Mouse (Mus musculus) forebrain, embryonic 16.5 days (tissue): ENCODE results near the gene AC141477.1. TPM values are rescaled to one million over a fixed set of nuclear protein-coding genes. Genes with fewer than 3 reads are reported as not detected.

Source experiments
- ATAC-seq: fragments of 200-750 bp; cut with Nextera tagmentation; 2 replicates; pipeline ENCODE4 v1.8.0; 2017; ENCODE audit warnings: mild to moderate bottlenecking, moderate library complexity
- H3K27ac ChIP-seq: fragments of 300-500 bp; sonication (generic); 2 replicates; pipeline ENCODE4 v1.5.1; 2014; ENCODE audit warnings: low read length, control low read depth
- H3K27me3 ChIP-seq: fragments of 300-500 bp; sonication (generic); replicated peaks from 2 replicates; pipeline ENCODE4 v1.6.1; 2014; ENCODE audit warnings: low read length; ENCODE audit not compliant: control insufficient read depth, insufficient read depth
- H3K36me3 ChIP-seq: fragments of 300-500 bp; sonication (generic); 2 replicates; pipeline ENCODE4 v1.6.1; 2014; ENCODE audit not compliant: control insufficient read depth, insufficient read depth
- H3K4me1 ChIP-seq: fragments of 300-500 bp; sonication (generic); replicated peaks from 2 replicates; pipeline ENCODE4 v1.6.1; 2014; ENCODE audit warnings: low read length; ENCODE audit not compliant: control insufficient read depth, insufficient read depth
- H3K4me2 ChIP-seq: fragments of 300-500 bp; sonication (generic); 2 replicates; pipeline ENCODE4 v1.6.1; 2014; ENCODE audit warnings: mild to moderate bottlenecking, low read length, control low read depth
- H3K4me3 ChIP-seq: fragments of 300-500 bp; sonication (generic); replicated peaks from 2 replicates; pipeline ENCODE4 v1.5.1; 2014; ENCODE audit warnings: mild to moderate bottlenecking, low read length, control low read depth
- H3K9ac ChIP-seq: fragments of 300-500 bp; sonication (generic); replicated peaks from 2 replicates; pipeline ENCODE4 v1.6.1; 2014; ENCODE audit warnings: low read depth, low read length, control low read depth
- H3K9me3 ChIP-seq: fragments of 300-500 bp; sonication (generic); 2 replicates; pipeline ENCODE4 v1.6.1; 2016; ENCODE audit warnings: low read length; ENCODE audit not compliant: control insufficient read depth
- WGBS: fragments of 180-500 bp; shearing (Covaris S2); extraction: QIAGEN DNeasy Blood & Tissue Kit; methylation state at CpG from one replicate; pipeline ENCODE4 v1.1.7; 2014; 5-methylcytosine and 5-hydroxymethylcytosine counted together
- polyA plus RNA-seq: library from polyadenylated mRNA; unstranded; fragments of >200 nt; fragmentation: Nextera tagmentation; extraction: Ambion mirVana; gene quantifications from 2 replicates; pipeline ENCODE4 v1.2.1, GENCODE M21; 2015

The AC141477.1 gene
- polyA plus RNA-seq, 1 experiment from 2014 or later: not detected

DNA sequence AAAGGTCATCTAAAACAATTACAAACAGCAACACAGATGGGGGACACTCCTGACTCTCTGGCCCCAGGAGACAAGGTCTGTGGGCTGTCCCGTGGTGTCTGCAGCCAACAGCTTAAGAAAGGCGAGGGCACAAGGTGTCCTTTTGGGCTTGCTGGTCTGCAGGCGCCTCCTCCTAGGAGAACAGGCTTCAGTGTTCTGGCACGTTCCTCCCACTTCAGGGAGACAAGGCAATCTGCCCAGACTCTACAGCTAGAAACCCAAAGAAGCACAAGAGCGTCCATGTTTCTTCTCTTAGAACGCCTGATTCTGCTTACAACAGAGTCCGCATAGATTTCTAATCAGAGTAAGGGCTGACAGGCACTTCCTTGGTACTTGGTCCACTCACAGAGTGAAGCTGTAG, 22.1 kb upstream of the AC141477.1 start:
- no peak overlapping the region for H3K4me2 ChIP-seq
- H3K9me3 ChIP-seq: no peaks in the 10 kb centered on the region
- H3K27me3 ChIP-seq: no peaks in the 10 kb centered on the region
- no peaks in the 10 kb centered on the region for H3K4me1 ChIP-seq
- H3K4me3 ChIP-seq: no peak overlapping the region
- H3K27ac ChIP-seq: no peak overlapping the region
- WGBS: 92% methylated on average over 7 of the region's 7 CpGs
- ATAC-seq: no peak
- H3K36me3 ChIP-seq: no peaks in the 10 kb centered on the region
- H3K9ac ChIP-seq: no peak overlapping the region

GRCm38 (mm10) chr10:76461255-76461654, 21.0 kb upstream of the AC141477.1 start:
- no peak overlapping the region for H3K4me2 ChIP-seq
- H3K9ac ChIP-seq: no peak overlapping the region
- no peaks in the 10 kb centered on the region for H3K9me3 ChIP-seq
- H3K27me3 ChIP-seq: no peaks in the 10 kb centered on the region
- no peaks in the 10 kb centered on the region for H3K4me1 ChIP-seq
- H3K36me3 ChIP-seq: no peaks in the 10 kb centered on the region
- H3K27ac ChIP-seq: no peak overlapping the region
- no peak overlapping the region for H3K4me3 ChIP-seq
- 84% methylated on average over 1 of the region's 1 CpGs for WGBS
- no peak for ATAC-seq

DNA sequence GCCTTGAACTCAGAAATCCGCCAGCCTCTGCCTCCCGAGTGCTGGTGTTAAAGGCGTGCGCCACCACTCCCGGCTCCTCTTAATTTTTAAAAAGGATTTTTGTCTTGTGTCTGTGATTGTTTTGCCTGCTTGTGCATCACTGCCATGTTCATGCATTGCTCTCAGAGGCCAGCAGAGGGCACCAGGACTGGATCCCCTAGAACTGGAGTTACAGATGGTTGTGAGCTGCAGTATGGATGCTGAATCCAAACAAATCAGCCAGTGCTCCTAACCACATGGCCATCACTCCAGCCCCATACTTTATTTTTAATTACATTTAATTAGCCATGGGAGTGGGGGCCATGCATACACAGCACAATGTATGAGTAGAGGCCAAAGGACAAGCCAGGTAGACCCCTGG, 15.0 kb upstream of the AC141477.1 start:
- no peak overlapping the region for H3K9ac ChIP-seq
- no peak overlapping the region for H3K4me3 ChIP-seq
- no peaks in the 10 kb centered on the region for H3K4me1 ChIP-seq
- 46% methylated on average over 5 of the region's 5 CpGs for WGBS
- no peaks in the 10 kb centered on the region for H3K9me3 ChIP-seq
- 0 out of 2 replicates have a peak, but pooled peaks have one; percentile 26 for ATAC-seq
- no peaks in the 10 kb centered on the region for H3K36me3 ChIP-seq
- no peak overlapping the region for H3K27ac ChIP-seq
- H3K27me3 ChIP-seq: no peaks in the 10 kb centered on the region
- H3K4me2 ChIP-seq: no peak overlapping the region

DNA sequence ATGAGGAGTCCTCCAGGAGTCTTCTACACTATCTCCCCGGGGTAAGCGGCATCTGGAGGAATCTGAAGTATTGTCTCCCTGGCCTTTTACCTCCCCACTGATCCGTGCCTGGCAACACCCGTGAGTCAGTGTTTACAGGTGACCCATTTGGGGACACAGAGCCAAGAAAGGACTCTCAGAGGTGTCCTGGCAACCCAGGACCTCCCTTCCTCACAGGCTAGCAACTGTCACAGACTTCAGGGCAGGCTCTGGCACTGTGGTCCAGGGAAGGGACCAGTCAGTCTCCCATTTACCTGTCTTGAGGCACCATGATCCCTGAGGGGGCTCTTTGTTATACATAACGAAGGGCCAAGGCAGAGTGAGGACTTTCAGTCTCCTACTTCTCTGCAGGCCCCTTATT, 8.6 kb upstream of the AC141477.1 start, which contains the start of gene 2610028H24Rik:
2610028H24Rik (plus strand) TSS at position 231 of the 400 bp plus-strand sequence.
- Histone ChIP-seq H3K27me3 (no peaks in the 10 kb centered on the region), H3K4me3 (no peak within 1 kb of the TSS), H3K9me3 (no peaks in the 10 kb centered on the region), H3K4me2 (no peak within 1 kb of the TSS), H3K9ac (no peak within 1 kb of the TSS), H3K27ac (no peak within 1 kb of the TSS), H3K36me3 (no peaks in the 10 kb centered on the region), H3K4me1 (no peaks in the 10 kb centered on the region)
- no peak for ATAC-seq
- WGBS: 65% methylated on average over 5 of the region's 5 CpGs

DNA sequence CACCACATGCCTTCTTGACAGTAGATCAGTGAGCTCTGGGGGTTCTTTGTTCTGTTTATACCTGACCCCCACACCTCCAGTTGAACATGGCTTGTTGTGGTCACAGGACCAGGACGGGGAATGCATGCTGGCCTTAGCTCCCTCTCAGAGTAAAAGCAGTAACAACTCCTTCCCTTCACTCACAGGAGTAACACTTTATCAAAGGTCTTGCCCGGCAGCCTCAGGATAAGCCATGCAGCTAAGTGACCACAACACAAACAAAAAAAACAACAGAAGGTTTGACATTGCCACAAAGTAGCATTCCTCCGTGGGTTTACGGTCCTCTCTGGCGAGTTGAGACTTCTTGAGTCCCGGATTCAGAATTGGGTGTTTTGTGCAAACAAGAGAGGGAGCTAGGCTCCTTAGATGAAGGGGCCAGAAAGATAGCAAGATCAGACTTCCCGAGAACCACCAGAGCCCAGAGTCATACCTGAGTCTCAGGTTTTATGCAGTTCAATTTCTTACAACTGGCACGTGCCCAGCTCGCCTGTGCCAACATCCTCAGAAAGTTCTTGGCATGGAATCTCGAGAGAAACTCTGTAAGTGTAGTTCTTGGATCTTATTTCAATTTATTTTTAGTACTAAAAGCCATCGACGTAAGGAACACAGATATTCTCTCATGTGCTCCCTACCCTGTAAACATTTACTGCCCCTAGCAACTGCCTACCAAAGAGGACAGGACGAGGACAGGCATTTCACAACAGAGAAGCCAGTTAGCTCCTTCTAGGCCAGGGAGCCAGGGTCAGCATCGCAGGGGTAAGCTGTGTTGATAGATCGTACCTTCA, 7.4 kb upstream of the AC141477.1 start:
- no peak overlapping the region for H3K4me3 ChIP-seq
- H3K4me2 ChIP-seq: no peak overlapping the region
- 82% methylated on average over 15 of the region's 15 CpGs for WGBS
- no peak overlapping the region for H3K27ac ChIP-seq
- ATAC-seq: no peak
- H3K9me3 ChIP-seq: no peaks in the 10 kb centered on the region
- no peaks in the 10 kb centered on the region for H3K36me3 ChIP-seq
- H3K4me1 ChIP-seq: peaks cover 7% of the 10 kb centered on the region
- H3K9ac ChIP-seq: no peak overlapping the region
- H3K27me3 ChIP-seq: no peaks in the 10 kb centered on the region

GRCm38 (mm10) chr10:76445996-76446681, 5.9 kb upstream of the AC141477.1 start:
- Histone ChIP-seq H3K27ac (no peak overlapping the region), H3K27me3 (no peaks in the 10 kb centered on the region), H3K4me2 (no peak overlapping the region), H3K4me3 (no peak overlapping the region), H3K36me3 (no peaks in the 10 kb centered on the region), H3K9me3 (no peaks in the 10 kb centered on the region), H3K4me1 (peaks cover 14% of the 10 kb centered on the region), H3K9ac (no peak overlapping the region)
- ATAC-seq: no peak
- 85% methylated on average over 4 of the region's 4 CpGs for WGBS

GRCm38 (mm10) chr10:76442178-76443088, 2.2 kb upstream of the AC141477.1 start, which contains the start of gene Pcnt:
TSS of gene Pcnt (minus strand) at chr10:76442786.
- WGBS: under 1% methylated on average over 78 of the region's 78 CpGs
- H3K27me3 ChIP-seq: no peaks in the 10 kb centered on the region

DNA sequence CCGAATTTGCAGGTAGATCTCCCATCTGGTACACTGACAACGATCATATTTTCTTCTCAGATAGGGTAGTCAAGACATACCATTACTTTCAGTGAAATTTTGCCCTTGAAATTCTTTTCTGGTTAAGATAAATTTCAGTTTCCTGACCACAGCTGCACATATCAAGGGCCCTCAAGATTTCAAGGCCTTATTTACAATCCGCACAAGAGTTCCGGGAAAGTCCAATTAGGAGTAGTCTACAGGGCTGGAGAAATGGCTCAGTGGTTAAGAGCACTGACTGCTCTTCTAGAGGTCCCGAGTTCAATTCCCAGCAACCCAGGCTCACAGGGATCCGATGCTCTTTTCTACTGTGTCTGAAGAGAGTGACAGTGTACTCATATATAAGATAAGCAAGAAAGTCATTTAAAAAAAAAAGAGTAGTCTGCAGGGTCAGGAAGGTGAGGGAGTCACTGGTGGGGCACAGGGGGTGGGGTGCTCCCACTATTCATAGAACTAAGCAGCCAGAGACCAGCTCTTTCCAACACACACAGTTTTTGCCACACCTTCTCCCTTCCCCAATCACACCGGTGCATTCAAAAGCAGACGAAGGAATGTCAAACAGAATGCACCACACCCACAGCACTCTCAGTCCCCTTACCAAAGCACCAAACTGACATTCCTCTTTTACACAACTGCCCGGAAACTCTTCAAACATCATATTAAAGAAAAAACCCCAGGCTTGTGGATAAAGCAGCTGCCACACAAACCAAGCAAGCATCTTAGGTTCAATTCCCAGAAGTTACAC, 945 bp downstream of the AC141477.1 start:
- H3K4me2 ChIP-seq: no peak overlapping the region
- WGBS: 94% methylated on average over 9 of the region's 9 CpGs
- H3K9ac ChIP-seq: no peak overlapping the region
- ATAC-seq: no peak
- H3K27me3 ChIP-seq: no peaks in the 10 kb centered on the region
- H3K4me3 ChIP-seq: no peak overlapping the region
- H3K9me3 ChIP-seq: no peaks in the 10 kb centered on the region
- no peak overlapping the region for H3K27ac ChIP-seq
- peaks cover 15% of the 10 kb centered on the region for H3K4me1 ChIP-seq
- H3K36me3 ChIP-seq: peaks cover 20% of the 10 kb centered on the region

More at GRCm38 (mm10) chr10:76442178-76443088, 2.2 kb upstream of the AC141477.1 start, which contains the start of gene Pcnt:
- Histone ChIP-seq H3K4me1 (peaks cover 15% of the 10 kb centered on the region), H3K27ac (peak within 1 kb of the TSS; percentile 96), H3K36me3 (peaks cover 8% of the 10 kb centered on the region; the same call in 1 of the 2 replicates), H3K4me2 (peak within 1 kb of the TSS; percentile 92), H3K9ac (peak within 1 kb of the TSS; percentile 77), H3K9me3 (no peaks in the 10 kb centered on the region), H3K4me3 (peak within 1 kb of the TSS; percentile 100)
- ATAC-seq: peak; percentile 99
